Mouse (Mus musculus): ENCODE results near the gene Ppargc1a. TPM values are rescaled to one million over a fixed set of nuclear protein-coding genes. Genes with fewer than 3 reads are reported as not detected.

Gene Ppargc1a
- polyA plus RNA-seq (2012; ENCODE audit: low replicate concordance): 0.08 and 0.26 TPM in 2 replicates

DNA sequence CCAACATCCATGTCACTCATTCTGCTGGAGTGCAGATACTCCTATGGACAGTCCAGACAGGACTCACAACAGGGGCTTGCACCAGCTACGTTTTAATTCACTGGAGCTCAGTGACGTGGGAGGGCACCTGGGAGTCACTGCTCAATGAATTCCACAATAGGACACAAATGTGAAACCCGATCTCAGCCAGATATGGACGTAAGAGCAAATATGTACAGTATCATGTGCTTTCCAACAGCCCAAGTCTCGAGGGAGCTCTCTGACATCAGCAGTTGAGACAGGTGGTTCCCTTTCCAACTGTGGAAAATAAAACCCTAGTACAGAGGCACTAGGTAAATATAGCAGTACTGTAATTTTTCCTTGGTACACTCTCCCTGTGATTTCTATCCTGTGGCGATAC lies at the start of gene Ppargc1a:
Gene Ppargc1a, minus strand, starts transcription at position 68 of the 400 bp plus-strand sequence.

